Mouse (Mus musculus) forebrain, embryonic 13.5 days (tissue): Measurements from ENCODE around the gene Ndufa7. TPM values are rescaled to one million over a fixed set of nuclear protein-coding genes. Genes with fewer than 3 reads are reported as not detected.
"Not testable (repeated sequence)": the region's sequence is repeated elsewhere in the genome, so short reads cannot be mapped to it uniquely, and the experiment has no call there.

ENCODE experiments used
- ATAC-seq: fragments of 200-750 bp; cut with Nextera tagmentation; 2 replicates; pipeline ENCODE4 v1.8.0; 2017
- H3K27ac ChIP-seq: fragments of 300-500 bp; sonication (generic); 2 replicates; pipeline ENCODE4 v1.5.1; 2015; ENCODE audit warnings: inconsistent platforms, mild to moderate bottlenecking, moderate library complexity
- H3K27me3 ChIP-seq: fragments of 300-500 bp; sonication (generic); 2 replicates; pipeline ENCODE4 v1.6.1; 2015; ENCODE audit warnings: mild to moderate bottlenecking, inconsistent platforms
- H3K36me3 ChIP-seq: fragments of 300-500 bp; sonication (generic); 2 replicates; pipeline ENCODE4 v1.6.1; 2015; ENCODE audit warnings: mild to moderate bottlenecking, inconsistent platforms; ENCODE audit not compliant: poor library complexity, severe bottlenecking
- H3K4me1 ChIP-seq: fragments of 300-500 bp; sonication (generic); 2 replicates; pipeline ENCODE4 v1.6.1; 2015; ENCODE audit warnings: inconsistent platforms
- H3K4me2 ChIP-seq: fragments of 300-500 bp; sonication (generic); 2 replicates; pipeline ENCODE4 v1.6.1; 2015; ENCODE audit warnings: inconsistent platforms, mild to moderate bottlenecking, moderate library complexity
- H3K4me3 ChIP-seq: fragments of 300-500 bp; sonication (generic); 2 replicates; pipeline ENCODE4 v1.5.1; 2015; ENCODE audit warnings: mild to moderate bottlenecking, inconsistent platforms
- H3K9ac ChIP-seq: fragments of 300-500 bp; sonication (generic); 2 replicates; pipeline ENCODE4 v1.6.1; 2015; ENCODE audit warnings: mild to moderate bottlenecking, inconsistent platforms
- H3K9me3 ChIP-seq: fragments of 300-500 bp; sonication (generic); replicated peaks from 2 replicates; pipeline ENCODE4 v1.6.1; 2016; ENCODE audit warnings: inconsistent platforms
- WGBS: fragments of 180-500 bp; shearing (Covaris S2); methylation state at CpG from one replicate; pipeline ENCODE4 v1.1.7; 2015; 5-methylcytosine and 5-hydroxymethylcytosine counted together
- polyA plus RNA-seq: library from polyadenylated mRNA; unstranded; fragments of >200 nt; fragmentation: Nextera tagmentation; extraction: Ambion mirVana; gene quantifications from 2 replicates; pipeline ENCODE4 v1.2.1, GENCODE M21; 2015

The Ndufa7 gene
- polyA plus RNA-seq, 1 experiment from 2014 or later = 507 TPM

DNA sequence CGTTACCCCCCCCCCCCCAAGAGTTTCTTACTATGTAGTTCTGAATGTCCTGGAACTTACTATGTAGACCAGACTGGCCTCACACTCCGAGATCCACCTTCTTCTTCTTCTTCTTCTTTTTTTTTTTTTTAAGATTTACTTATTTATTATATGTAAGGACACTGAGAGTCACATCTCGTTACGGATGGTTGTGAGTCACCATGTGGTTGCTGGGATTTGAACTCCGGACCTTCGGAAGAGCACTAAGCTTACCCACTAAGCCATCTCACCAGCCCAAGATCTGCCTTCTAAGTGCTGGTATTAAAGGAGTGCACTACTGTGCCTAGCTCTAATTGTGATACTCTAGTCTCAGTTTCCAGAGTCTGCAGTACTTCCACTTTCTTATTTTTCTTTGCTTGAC lies 9.0 kb upstream of the Ndufa7 start:
- H3K4me3 ChIP-seq = no peak overlapping the region
- WGBS = 94% methylated on average over 5 of the region's 6 CpGs
- H3K4me1 ChIP-seq = peaks cover 28% of the 10 kb centered on the region
- H3K9me3 ChIP-seq = no peaks in the 10 kb centered on the region
- H3K4me2 ChIP-seq = no peak overlapping the region
- no peak overlapping the region for H3K27ac ChIP-seq
- H3K36me3 ChIP-seq = peaks cover 20% of the 10 kb centered on the region
- H3K9ac ChIP-seq = no peak overlapping the region
- H3K27me3 ChIP-seq = peaks cover 21% of the 10 kb centered on the region
- no peak for ATAC-seq

- H3K9ac ChIP-seq = peak overlapping the region; percentile 82
- H3K27ac ChIP-seq = no peak overlapping the region
Measured at GRCm38 (mm10) chr17:33816612-33817011, 7.8 kb upstream of the Ndufa7 start.

GRCm38 (mm10) chr17:33817184-33817968 lies 7.0 kb upstream of the Ndufa7 start:
- H3K4me1 ChIP-seq = peaks cover 26% of the 10 kb centered on the region
- H3K9me3 ChIP-seq = no peaks in the 10 kb centered on the region
- H3K9ac ChIP-seq = peak overlapping the region; percentile 82
- peak overlapping the region; percentile 56 for H3K4me3 ChIP-seq
- ATAC-seq = peak; percentile 98
- H3K27ac ChIP-seq = peak overlapping the region; percentile 84
- H3K27me3 ChIP-seq = peaks cover 8% of the 10 kb centered on the region
- H3K4me2 ChIP-seq = peak overlapping the region; percentile 88
- peaks cover 40% of the 10 kb centered on the region for H3K36me3 ChIP-seq
- 1% methylated on average over 84 of the region's 89 CpGs for WGBS

More at GRCm38 (mm10) chr17:33816612-33817011, 7.8 kb upstream of the Ndufa7 start:
- H3K4me1 ChIP-seq = peaks cover 18% of the 10 kb centered on the region
- H3K36me3 ChIP-seq = peaks cover 32% of the 10 kb centered on the region
- peak overlapping the region; percentile 88 for H3K4me2 ChIP-seq
- no peaks in the 10 kb centered on the region for H3K9me3 ChIP-seq
- WGBS = 74% methylated on average over 5 of the region's 5 CpGs
- ATAC-seq = no peak
- peaks cover 10% of the 10 kb centered on the region for H3K27me3 ChIP-seq
- H3K4me3 ChIP-seq = peak overlapping the region; percentile 56

- H3K9me3 ChIP-seq = no peaks in the 10 kb centered on the region
- H3K36me3 ChIP-seq = peaks cover 47% of the 10 kb centered on the region
- peak overlapping the region; percentile 88 for H3K4me2 ChIP-seq
- H3K27me3 ChIP-seq = peaks cover under 1% of the 10 kb centered on the region
- peak overlapping the region; percentile 82 for H3K9ac ChIP-seq
- H3K27ac ChIP-seq = peak overlapping the region; percentile 84
- 18% methylated on average over 30 of the region's 33 CpGs for WGBS
- peak overlapping the region; percentile 56 for H3K4me3 ChIP-seq
- peak; percentile 65 for ATAC-seq
- H3K4me1 ChIP-seq = peaks cover 33% of the 10 kb centered on the region
Measured at GRCm38 (mm10) chr17:33817969-33818643, 6.3 kb upstream of the Ndufa7 start.

DNA sequence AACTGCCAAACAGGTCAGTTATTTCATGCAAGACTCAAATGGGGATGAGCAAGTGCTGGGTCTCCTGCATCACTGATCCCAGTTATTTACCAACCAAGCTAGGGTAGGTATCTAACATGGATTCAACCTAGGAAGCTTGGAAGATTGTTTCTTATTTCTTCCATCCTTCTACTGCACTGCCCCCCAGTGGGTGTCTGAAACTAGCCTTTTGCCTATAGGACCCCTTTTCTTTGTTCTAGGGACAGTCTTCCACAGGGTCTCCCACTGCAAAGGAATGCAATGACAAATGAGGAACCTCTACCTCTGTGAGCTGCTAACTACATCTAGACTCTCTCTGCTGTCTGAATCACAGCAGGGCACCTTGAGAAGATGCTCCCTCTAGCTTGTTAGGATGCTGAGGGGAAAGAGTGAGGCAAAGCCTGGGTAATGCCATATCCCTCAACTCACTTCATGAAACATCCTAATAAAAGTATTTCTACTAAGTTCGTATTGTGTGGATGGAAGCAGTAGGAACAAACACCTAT lies 1.9 kb upstream of the Ndufa7 start:
- H3K36me3 ChIP-seq = peaks cover 50% of the 10 kb centered on the region
- 71% methylated on average over 1 of the region's 1 CpGs for WGBS
- peaks cover 52% of the 10 kb centered on the region for H3K4me1 ChIP-seq
- no peak overlapping the region; the same call in 1 of the 2 replicates for H3K27ac ChIP-seq
- H3K9ac ChIP-seq = peak overlapping the region; percentile 2; the same call in 1 of the 2 replicates
- no peak for ATAC-seq
- H3K27me3 ChIP-seq = no peaks in the 10 kb centered on the region
- peak overlapping the region; percentile 95 for H3K4me2 ChIP-seq
- no peaks in the 10 kb centered on the region for H3K9me3 ChIP-seq
- H3K4me3 ChIP-seq = peak overlapping the region; percentile 85

- not testable (repeated sequence) for H3K9me3 ChIP-seq, H3K27me3 ChIP-seq, ATAC-seq
- Histone ChIP-seq H3K4me2 (peak overlapping the region; percentile 95), H3K36me3 (peaks cover 50% of the 10 kb centered on the region), H3K4me1 (peaks cover 48% of the 10 kb centered on the region), H3K9ac (peak overlapping the region; percentile 86), H3K4me3 (peak overlapping the region; percentile 85), H3K27ac (0 out of 2 replicates have a peak overlapping the region, but pooled peaks have one; percentile 6)
- 86% methylated on average over 8 of the region's 8 CpGs for WGBS
Measured at GRCm38 (mm10) chr17:33823171-33823570, 1.2 kb upstream of the Ndufa7 start.

DNA sequence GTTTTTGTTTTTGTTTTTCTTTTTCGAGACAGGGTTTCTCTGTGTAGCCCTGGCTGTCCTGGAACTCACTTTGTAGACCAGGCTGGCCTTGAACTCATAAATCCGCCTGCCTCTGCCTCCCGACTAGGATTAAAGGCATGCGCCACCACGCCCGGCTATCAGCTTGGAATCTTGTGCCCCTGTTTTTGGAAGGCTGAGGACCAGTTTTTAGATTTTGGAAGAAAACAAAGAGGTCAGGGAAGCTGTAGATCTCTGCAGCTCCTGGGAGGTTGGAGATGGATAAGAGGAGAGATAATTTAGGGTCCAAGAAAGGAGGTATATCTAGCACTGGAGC lies 592 bp downstream of the Ndufa7 start:
- Histone ChIP-seq H3K4me3 (peak overlapping the region; percentile 85), H3K9ac (peak overlapping the region; percentile 85), H3K27ac (peak overlapping the region; percentile 85; the same call in 1 of the 2 replicates), H3K36me3 (peaks cover 42% of the 10 kb centered on the region), H3K4me2 (peak overlapping the region; percentile 81), H3K4me1 (peaks cover 45% of the 10 kb centered on the region)
- H3K27me3 ChIP-seq, ATAC-seq, H3K9me3 ChIP-seq: not testable (repeated sequence)
- 5% methylated on average over 6 of the region's 6 CpGs for WGBS

GRCm38 (mm10) chr17:33825462-33825861 lies 1.1 kb downstream of the Ndufa7 start:
- peaks cover 42% of the 10 kb centered on the region for H3K36me3 ChIP-seq
- peak overlapping the region; percentile 85; the same call in 1 of the 2 replicates for H3K9ac ChIP-seq
- no peaks in the 10 kb centered on the region for H3K27me3 ChIP-seq
- no peaks in the 10 kb centered on the region for H3K9me3 ChIP-seq
- no peak overlapping the region for H3K27ac ChIP-seq
- H3K4me2 ChIP-seq = peak overlapping the region; percentile 81
- 84% methylated on average over 8 of the region's 8 CpGs for WGBS
- no peak for ATAC-seq
- peaks cover 45% of the 10 kb centered on the region for H3K4me1 ChIP-seq
- H3K4me3 ChIP-seq = peak overlapping the region; percentile 85

DNA sequence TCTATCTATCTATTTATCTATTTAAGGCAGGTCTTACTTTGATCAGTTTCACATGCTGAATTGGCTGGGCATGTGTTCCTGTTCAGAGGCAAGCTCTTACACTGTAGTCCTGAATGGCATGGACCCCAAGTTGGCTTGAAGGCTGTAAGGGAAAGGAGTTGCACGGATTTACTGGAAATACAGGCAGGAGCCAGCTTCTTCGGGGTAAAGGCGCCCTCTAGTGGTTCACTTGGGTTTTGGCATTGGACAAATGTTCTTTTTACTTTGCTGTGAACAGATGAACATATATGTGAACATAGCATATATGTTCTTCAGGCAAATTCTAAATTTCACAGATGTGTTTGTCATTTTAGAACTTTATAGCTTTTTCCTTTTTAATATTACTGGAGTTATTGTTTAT lies 2.5 kb downstream of the Ndufa7 start:
- no peak for ATAC-seq
- Histone ChIP-seq H3K4me3 (no peak overlapping the region), H3K9ac (no peak overlapping the region), H3K27ac (no peak overlapping the region), H3K36me3 (peaks cover 41% of the 10 kb centered on the region), H3K4me2 (no peak overlapping the region), H3K27me3 (no peaks in the 10 kb centered on the region), H3K9me3 (no peaks in the 10 kb centered on the region), H3K4me1 (peaks cover 43% of the 10 kb centered on the region)
- WGBS = 0% methylated on average over 3 of the region's 3 CpGs

- Histone ChIP-seq H3K27ac (no peak overlapping the region), H3K9me3 (no peaks in the 10 kb centered on the region), H3K4me2 (no peak overlapping the region), H3K36me3 (peaks cover 46% of the 10 kb centered on the region), H3K9ac (no peak overlapping the region), H3K27me3 (no peaks in the 10 kb centered on the region), H3K4me1 (peaks cover 23% of the 10 kb centered on the region), H3K4me3 (no peak overlapping the region)
- 61% methylated on average over 2 of the region's 2 CpGs for WGBS
- no peak for ATAC-seq
Measured at GRCm38 (mm10) chr17:33828892-33829291, 4.5 kb downstream of the Ndufa7 start.

- no peak for ATAC-seq
- 93% methylated on average over 10 of the region's 10 CpGs for WGBS
- peaks cover 53% of the 10 kb centered on the region for H3K36me3 ChIP-seq
- H3K4me1 ChIP-seq = peaks cover 23% of the 10 kb centered on the region
- no peak overlapping the region for H3K4me2 ChIP-seq
- H3K27ac ChIP-seq = no peak overlapping the region
- no peaks in the 10 kb centered on the region for H3K27me3 ChIP-seq
- no peaks in the 10 kb centered on the region for H3K9me3 ChIP-seq
- H3K9ac ChIP-seq = no peak overlapping the region; the same call in 1 of the 2 replicates
- H3K4me3 ChIP-seq = no peak overlapping the region
Measured at GRCm38 (mm10) chr17:33829561-33829960, 5.2 kb downstream of the Ndufa7 start.
